Mouse (Mus musculus): ENCODE measurements around the gene Dnajc5.

Gene Dnajc5

GRCm38 (mm10) chr2:181511231-181511630 is 9.1 kb upstream of the Dnajc5 start:
- DNase-seq (ENCODE audit: low read depth, low spot score): no peak

DNA sequence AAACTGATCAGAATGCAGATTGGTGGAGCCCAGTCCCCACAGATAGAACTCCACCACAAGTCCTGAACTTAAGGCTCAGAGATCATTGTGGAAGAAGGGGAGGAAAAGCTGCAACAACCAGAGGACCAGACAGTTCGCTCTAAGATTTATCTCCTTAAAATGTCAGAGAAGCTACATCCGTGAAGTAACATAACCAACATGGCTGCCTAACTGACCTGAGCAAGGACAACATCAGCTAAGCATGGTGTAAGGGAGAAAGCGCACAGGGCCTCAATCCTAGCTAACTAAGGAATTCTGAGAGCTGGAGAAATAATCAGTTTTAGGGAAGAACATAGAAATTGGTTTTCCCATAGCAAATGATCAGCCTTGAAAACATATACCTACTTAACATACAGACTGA is 1.1 kb upstream of the Dnajc5 start:
- DNase-seq (ENCODE audit: low read depth, low spot score): no peak

DNA sequence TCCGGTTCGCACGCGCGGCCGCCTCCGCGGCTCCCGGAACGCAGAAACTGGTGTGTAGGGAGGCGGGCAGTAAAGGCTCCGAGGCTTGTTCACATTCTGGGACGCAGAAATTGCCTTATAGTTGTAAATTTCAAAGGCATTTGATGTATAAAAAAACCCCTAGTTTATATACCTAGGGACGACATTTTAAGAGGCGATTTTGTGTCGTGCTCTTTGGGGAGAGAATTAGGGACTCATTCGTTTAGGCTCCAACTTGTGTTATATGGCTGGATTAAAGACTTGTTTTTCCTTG is 597 bp downstream of the Dnajc5 start:
- DNase-seq (ENCODE audit: low read depth, low spot score): no peak

GRCm38 (mm10) chr2:181521491-181521890 is 1.2 kb downstream of the Dnajc5 start:
- no peak for DNase-seq (ENCODE audit: low read depth, low spot score)

- peak; percentile 48 for DNase-seq (ENCODE audit: low read depth, low spot score)
Measured at GRCm38 (mm10) chr2:181522811-181523210, 2.5 kb downstream of the Dnajc5 start.

GRCm38 (mm10) chr2:181525526-181525925 is 5.2 kb downstream of the Dnajc5 start:
- DNase-seq (ENCODE audit: low read depth, low spot score): no peak

GRCm38 (mm10) chr2:181529076-181529475 is 8.8 kb downstream of the Dnajc5 start:
- no peak for DNase-seq (ENCODE audit: low read depth, low spot score)

- no peak for DNase-seq (ENCODE audit: low read depth, low spot score)
Measured at GRCm38 (mm10) chr2:181532589-181532988, 12.3 kb downstream of the Dnajc5 start.

DNA sequence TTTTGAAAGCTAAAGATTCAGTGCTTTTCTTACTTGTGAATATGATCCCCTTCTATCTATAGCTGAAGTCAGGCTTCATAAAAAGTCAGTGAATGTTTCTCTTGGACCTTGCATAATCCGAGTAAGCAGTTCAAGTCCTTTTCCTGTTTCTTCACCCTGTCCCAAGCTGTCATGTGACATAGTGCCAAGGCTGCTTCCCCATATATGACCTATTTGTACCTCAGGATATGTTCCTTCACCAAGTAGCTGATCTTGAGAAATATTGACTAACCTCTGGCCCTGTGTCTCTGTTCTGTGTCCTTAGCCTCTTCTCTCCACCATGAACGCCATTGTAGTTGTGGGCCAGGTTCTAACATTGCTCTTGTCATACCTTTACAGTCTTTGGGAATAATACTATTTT is 16.1 kb downstream of the Dnajc5 start:
- no peak for DNase-seq (ENCODE audit: low read depth, low spot score)

DNA sequence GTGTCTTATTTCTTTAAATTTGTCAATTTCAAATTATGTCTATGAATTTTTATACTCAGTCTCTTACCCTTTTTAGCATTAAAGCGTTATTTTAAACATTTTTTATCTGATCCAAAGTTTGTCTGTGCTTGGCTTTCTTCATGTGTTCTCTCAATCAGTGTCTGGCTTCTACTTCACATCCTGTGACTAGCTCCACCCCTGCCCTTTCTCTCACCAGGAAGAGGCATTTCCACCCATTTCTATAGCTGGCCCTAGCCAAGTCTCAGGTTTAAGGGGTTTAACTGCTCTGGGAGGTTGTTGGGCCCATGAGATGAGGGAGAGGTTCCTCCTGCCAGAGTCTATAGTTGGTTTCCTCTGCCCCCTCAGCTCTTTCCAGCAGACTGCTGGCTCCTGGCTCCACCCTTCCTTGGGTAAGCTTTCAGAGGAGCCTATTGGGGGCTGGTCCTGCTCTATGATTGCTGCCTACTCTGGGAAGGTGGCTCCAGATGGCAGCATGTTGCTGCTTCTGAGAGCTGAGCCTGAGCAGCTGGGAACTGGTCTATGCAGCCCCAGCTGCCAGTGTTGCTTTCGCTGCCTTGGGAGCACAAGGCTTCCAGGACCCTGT is 17.3 kb downstream of the Dnajc5 start:
- peak; percentile 93 for DNase-seq (ENCODE audit: low read depth, low spot score)

- peak; percentile 69 for DNase-seq (ENCODE audit: low read depth, low spot score)
Measured at GRCm38 (mm10) chr2:181541761-181542380, 21.6 kb downstream of the Dnajc5 start.

GRCm38 (mm10) chr2:181546142-181546541 is 25.9 kb downstream of the Dnajc5 start:
- DNase-seq (ENCODE audit: low read depth, low spot score): no peak

DNA sequence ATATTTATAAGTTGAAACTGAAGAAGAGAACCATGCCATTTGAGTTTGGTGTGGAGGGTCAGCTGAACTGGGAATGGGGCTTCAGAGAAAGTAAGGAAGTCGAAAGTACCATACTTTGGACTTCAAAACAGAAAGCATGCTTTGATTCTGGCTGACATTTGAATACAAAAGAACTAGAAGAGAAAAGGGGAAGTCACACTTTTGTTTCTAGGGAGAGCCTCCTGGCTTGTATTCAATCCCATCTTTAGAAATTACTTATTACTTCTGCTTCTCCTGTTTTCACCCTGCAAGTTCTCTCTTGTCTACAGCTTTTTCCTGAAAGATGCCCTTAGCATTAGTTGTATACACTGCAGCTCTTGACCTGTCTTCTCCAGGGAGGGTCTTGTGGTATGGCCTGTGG is 27.9 kb downstream of the Dnajc5 start:
- DNase-seq (ENCODE audit: low read depth, low spot score): no peak

DNA sequence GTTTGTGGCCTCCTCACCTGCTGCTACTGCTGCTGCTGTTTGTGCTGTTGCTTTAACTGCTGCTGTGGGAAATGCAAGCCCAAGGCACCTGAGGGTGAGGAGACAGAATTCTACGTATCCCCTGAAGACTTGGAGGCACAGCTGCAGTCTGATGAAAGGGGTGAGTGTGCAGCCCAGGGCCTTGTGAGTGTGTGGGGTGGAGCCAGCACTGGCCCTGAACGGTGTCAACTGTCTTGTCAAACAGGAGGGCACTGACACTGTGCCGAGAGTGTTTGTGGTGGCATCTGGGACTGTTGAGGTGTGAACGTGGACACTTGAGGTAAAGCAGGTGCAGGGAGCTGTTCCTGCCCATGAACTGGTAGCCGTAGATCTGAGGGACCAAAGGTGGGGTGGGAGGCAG is 28.4 kb downstream of the Dnajc5 start:
- DNase-seq (ENCODE audit: low read depth, low spot score): no peak

GRCm38 (mm10) chr2:181550233-181550632 is 29.9 kb downstream of the Dnajc5 start:
- no peak for DNase-seq (ENCODE audit: low read depth, low spot score)

DNA sequence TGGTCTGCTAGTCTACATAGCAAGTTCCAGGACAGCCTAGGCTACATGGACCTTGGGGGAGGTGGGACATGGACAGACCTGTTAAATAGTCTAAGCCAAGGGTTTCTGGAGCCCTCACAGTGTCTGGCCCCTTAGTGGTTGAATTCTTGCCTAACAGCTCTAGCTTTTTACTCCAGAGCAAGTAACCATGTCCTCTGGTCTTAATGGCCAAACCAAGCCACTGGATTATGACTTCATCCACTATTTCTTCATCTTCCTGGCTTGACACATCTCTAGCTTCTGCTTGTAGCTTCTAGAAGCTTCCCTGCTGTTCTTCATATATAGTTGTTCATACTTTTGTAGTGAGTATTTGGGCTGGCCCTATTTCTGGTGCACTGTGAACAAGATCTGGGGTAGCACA is 33.5 kb downstream of the Dnajc5 start:
- no peak for DNase-seq (ENCODE audit: low read depth, low spot score)

- DNase-seq (ENCODE audit: low read depth, low spot score): no peak
Measured at GRCm38 (mm10) chr2:181567338-181567737, 47.1 kb downstream of the Dnajc5 start.

DNA sequence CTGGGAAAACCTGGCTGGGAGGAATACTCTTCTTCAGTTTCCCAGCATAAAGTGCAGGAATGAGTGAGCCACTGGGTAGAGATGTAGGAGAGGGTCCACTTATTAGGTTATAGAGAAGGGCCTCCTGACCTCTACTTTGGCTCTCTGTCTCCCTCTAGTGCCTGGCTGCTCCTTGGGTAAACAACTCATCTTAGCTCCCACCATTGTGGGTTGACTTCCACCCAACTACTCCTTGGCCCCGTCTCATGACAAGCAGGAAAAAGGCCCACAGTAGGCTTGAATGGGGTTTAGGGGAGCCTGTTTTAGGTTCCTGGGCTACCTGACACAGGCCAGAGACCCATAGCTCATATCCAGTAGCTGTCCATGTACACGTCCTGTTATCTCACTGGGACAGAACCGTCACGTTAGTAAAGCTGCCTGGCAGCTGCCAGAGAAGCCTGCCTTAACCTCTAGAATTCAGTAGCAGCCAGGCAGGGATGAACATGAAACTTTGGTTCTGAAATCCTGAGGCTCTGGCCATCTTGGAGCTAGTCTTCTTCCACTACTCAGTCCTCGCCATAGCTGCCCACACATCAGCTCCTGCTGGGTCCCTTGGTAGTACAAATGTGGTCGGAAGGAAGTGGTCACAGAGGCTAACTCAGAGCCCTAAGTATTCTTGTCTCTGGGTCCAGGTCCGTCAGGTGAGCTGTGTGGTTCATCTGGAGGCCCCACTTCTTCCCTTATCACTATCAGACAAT is 48.2 kb downstream of the Dnajc5 start:
- peak; percentile 46 for DNase-seq (ENCODE audit: low read depth, low spot score)

- no peak for DNase-seq (ENCODE audit: low read depth, low spot score)
Measured at GRCm38 (mm10) chr2:181569856-181570255, 49.6 kb downstream of the Dnajc5 start.

- DNase-seq (ENCODE audit: low read depth, low spot score): no peak
Measured at GRCm38 (mm10) chr2:181570375-181570774, 50.1 kb downstream of the Dnajc5 start.

DNA sequence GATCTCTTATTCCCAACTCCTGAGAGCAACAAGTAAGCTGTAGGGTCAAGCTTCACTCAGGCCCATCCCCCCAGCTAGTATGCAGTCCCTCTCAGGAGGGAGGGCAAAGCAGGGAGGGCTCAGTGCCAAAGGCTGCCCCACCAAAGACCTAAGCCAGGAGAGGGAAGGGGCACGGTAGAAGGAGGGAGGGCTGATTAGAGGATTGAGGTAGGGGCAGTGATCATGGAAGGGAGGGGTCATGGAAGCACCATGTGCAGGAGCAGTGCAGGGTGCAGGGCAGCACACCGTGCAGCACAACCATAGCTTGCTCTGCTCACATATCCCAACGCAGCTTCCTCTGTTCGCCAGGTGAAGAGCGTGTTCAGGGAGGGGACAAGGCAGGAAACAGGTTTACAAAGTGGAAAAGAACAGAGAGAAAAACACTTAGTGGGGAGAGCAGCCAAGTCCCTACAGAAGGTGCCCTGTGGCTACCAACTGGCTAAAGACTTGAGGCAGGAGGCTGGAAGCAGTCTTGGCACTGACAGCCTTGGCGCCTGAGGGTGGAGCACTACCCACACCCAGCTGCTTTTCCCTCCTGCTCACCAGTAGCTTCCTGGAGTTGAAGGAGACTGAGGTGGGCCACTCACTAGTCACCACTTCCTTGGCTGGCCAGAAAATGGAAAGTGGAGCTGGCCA is 50.8 kb downstream of the Dnajc5 start:
- DNase-seq (ENCODE audit: low read depth, low spot score): peak; percentile 94

GRCm38 (mm10) chr2:181571941-181572670 is 51.8 kb downstream of the Dnajc5 start:
- peak; percentile 51 for DNase-seq (ENCODE audit: low read depth, low spot score)

Data from brain, adult 2 months (tissue).